Mouse (Mus musculus) heart, postnatal 14 days (tissue): ENCODE results near the gene Pax7. TPM values are rescaled to one million over a fixed set of nuclear protein-coding genes. Genes with fewer than 3 reads are reported as not detected.

Source experiments
- DNase-seq, 2 experiments: peaks; one replicate each; pipeline ENCODE4 v3.0.0; 2021 to 2022
- intact Hi-C: fragments of 180-260 bp; cut with DNase I; formaldehyde crosslinking; loops from one replicate; pipeline ENCODE4 v1.15.1; 2025
- total RNA-seq, 2 experiments: library from RNA; stranded (reverse); gene quantifications; 2 replicates each; pipeline ENCODE4 v1.2.3; 2021

Pax7 gene
- total RNA-seq, 2 experiments from 2014 or later = not detected

- intact Hi-C loops = no loop called here
- no peak for DNase-seq
These were observed 129.9 kb downstream of the Pax7 start for GRCm38 (mm10) chr4:139703468-139703867.

GRCm38 (mm10) chr4:139702914-139703313 is 130.4 kb downstream of the Pax7 start:
- DNase-seq = no peak
- intact Hi-C loops = no loop called here

- DNase-seq = no peak
- intact Hi-C loops = no loop called here
These were observed 134.7 kb downstream of the Pax7 start for GRCm38 (mm10) chr4:139698602-139699001.

- DNase-seq = no peak
- intact Hi-C loops = no loop called here
These were observed 135.6 kb downstream of the Pax7 start for GRCm38 (mm10) chr4:139697755-139698154.

GRCm38 (mm10) chr4:139693315-139693714 is 140.0 kb downstream of the Pax7 start:
- DNase-seq = no peak
- intact Hi-C loops = no loop called here

- intact Hi-C loops = no loop called here
- no peak for DNase-seq
These were observed 143.6 kb downstream of the Pax7 start for GRCm38 (mm10) chr4:139689627-139690269.

GRCm38 (mm10) chr4:139688058-139688457 is 145.3 kb downstream of the Pax7 start:
- intact Hi-C loops = no loop called here
- DNase-seq = no peak

Other genes starting within 250 kb of the Pax7 start
- not detected for gene Gm21969, start 230.3 kb downstream of the Pax7 start, total RNA-seq
- gene Aldh4a1, start 210.7 kb downstream of the Pax7 start, total RNA-seq = 10 to 100 TPM; 28.4 to 31.5 TPM
- not detected for gene Tas1r2, start 180.0 kb downstream of the Pax7 start, total RNA-seq
- gene Klhdc7a, start 134.5 kb upstream of the Pax7 start, total RNA-seq = 1 to 10 TPM in 1 of 2 experiments, under 1 TPM in 1; 0.54 to 1.3 TPM